Mouse (Mus musculus): ENCODE measurements around the gene Agap3. TPM values are rescaled to one million over a fixed set of nuclear protein-coding genes. Genes with fewer than 3 reads are reported as not detected.

Gene Agap3
- polyA plus RNA-seq, 1 experiment = 52.6 TPM

DNA sequence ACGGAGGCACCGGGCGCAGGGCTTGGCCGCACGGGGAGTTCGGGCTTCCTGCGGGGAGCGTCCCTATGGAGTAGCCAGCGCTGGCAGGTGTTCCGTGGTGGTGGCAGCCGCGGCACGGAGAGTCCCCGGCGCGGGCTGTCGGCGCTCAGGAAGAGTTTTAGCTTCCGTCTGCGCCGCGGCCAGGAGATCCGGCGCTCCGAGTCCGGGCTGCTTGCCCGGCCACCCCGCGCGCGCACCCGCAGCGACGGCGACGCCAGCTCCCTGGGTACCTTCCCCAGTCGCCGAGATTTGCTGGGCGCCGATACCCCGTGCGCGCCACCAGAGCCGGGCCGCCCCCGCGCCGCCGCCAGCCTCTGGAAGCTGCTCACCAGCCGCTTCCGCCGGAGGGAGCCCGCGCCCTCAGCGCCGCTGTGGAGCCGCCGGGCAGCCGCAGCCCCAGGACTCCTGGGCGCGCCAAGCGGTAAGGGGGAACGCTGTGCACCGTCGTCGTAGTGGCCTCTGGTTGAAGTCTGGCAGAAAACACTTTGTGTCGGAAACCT is 22.8 kb downstream of the Agap3 start:
- DNase-seq (ENCODE audit: low read depth) = no peak

DNA sequence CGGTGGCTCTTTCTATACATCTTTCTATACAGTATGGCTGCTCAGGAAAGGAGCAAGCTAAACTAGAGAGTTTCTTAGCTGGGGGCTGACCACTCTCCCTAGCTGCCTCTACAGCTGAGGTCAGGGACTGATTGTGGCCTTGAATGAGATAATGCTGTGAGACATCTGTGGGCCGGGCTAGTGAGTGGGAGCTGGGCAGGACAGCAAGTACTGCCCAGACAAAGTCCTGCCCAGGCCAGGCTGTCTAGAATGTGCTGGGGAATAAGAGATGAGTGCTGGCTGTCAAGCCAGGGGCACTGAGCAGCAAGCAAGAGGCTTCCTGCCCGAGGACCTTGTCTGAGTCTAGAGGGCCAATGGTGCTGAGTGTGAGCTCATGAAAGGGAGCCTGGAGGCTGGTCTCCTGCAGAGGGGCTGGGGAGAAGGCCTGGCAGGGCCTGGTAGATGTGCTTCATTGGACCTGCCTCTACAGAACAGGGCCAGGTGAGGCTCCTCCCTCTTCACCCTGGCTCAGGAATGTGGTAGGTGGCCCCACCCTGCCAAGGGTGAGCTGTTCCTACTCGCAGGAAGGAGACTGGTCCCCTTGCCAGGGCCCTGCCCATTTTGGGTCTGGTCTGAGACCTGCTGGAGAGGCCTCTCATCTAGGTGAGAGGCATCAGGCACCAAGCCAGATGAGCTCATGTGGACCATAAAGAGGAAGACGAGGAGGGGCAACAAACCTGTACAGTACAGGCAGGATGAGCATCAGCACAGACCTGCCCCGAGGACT is 23.7 kb downstream of the Agap3 start:
- DNase-seq (ENCODE audit: low read depth) = peak; percentile 98

- DNase-seq (ENCODE audit: low read depth) = no peak
Measured at GRCm38 (mm10) chr5:24477909-24478308, 25.9 kb downstream of the Agap3 start.

- DNase-seq (ENCODE audit: low read depth) = no peak
Measured at GRCm38 (mm10) chr5:24481647-24482046, 29.7 kb downstream of the Agap3 start.

GRCm38 (mm10) chr5:24482247-24483079 is 30.5 kb downstream of the Agap3 start:
- no peak for DNase-seq (ENCODE audit: low read depth)

DNA sequence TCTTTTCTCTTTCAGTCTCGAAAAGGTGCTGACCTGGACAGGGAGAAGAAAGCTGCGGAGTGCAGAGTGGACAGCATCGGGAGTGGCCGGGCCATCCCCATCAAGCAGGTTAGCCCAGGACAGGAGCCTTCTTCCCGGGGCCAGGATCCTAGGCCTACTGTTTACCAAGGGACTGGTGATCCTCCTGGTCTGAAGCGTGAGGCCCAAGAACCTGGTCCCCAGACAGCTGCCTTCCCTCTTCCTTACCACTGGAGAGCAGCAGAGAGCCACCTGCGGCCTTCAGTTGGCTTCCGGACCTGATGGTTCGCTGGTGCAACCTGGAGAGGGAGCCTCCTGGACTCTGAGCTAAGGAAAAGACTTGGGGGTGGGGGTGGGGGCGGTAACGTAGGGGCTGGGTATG is 31.3 kb downstream of the Agap3 start:
- DNase-seq (ENCODE audit: low read depth) = no peak

DNA sequence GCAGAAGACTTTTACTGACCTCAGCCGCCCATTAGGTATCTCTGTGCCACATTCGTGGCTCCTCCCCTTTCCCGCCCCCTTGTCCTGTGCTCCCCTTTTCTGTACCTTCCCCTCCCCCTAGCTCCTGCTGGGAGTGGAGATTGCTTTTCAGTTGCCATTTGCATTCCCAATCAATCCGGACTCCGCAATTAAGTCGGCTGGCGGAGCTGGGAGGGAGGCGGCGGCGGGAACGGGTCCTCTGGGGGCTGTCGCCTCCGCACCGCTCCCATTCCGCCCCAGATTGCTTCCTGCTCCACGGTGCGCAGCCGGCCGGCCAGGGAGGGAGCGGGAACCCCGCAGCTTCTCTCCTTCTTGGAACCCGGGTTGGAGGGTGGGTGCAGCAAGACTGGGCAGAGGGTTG is 33.0 kb downstream of the Agap3 start:
- no peak for DNase-seq (ENCODE audit: low read depth)

- DNase-seq (ENCODE audit: low read depth) = no peak
Measured at GRCm38 (mm10) chr5:24486097-24486496, 34.1 kb downstream of the Agap3 start.

- DNase-seq (ENCODE audit: low read depth) = no peak
Measured at GRCm38 (mm10) chr5:24486738-24487137, 34.8 kb downstream of the Agap3 start.

- DNase-seq (ENCODE audit: low read depth) = no peak
Measured at GRCm38 (mm10) chr5:24490413-24490920, 38.5 kb downstream of the Agap3 start.

- DNase-seq (ENCODE audit: low read depth) = no peak
Measured at GRCm38 (mm10) chr5:24492546-24493285, 40.7 kb downstream of the Agap3 start.

- DNase-seq (ENCODE audit: low read depth) = no peak
Measured at GRCm38 (mm10) chr5:24495019-24495418, 43.0 kb downstream of the Agap3 start.

GRCm38 (mm10) chr5:24496756-24497155 is 44.8 kb downstream of the Agap3 start:
- DNase-seq (ENCODE audit: low read depth) = no peak

DNA sequence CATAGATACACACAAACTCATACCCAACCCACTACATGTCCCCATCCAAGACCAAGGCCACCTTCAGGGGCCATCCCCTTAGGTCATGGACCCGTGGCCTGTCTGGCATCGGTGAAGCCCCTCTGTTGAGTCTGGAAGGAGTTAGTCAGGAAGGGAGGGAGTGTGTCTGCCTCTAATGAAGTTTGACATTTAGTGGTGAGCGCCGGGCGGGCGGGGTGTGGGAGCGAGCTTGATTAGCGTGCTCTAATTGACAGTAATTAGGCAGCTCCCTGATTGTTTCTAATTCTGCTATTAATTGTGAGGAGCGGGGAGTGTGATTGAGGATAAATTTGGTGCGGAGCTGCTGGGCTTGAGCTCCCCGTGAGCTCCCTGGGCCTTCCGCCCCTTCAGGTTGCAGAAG is 45.5 kb downstream of the Agap3 start:
- DNase-seq (ENCODE audit: low read depth) = no peak

DNA sequence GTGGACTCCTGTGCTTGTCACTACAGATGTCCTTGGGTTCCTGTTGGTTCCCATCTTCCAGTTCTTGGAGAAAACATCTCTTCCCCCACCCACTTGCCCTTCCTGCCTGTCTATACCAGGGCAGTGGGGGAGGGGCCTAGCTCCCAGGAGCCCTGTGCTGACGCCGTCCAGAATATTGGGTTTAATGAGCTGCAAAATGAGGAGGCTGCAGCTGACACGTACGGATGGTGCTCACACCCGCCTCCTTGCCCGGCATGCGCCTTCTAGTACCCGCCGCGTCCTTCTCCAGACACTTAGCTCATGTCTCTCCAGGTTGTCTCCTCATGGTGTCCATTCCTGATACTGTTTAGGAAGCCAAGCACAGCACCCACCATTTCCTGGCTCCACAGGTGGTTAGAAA is 47.1 kb downstream of the Agap3 start:
- DNase-seq (ENCODE audit: low read depth) = no peak

DNA sequence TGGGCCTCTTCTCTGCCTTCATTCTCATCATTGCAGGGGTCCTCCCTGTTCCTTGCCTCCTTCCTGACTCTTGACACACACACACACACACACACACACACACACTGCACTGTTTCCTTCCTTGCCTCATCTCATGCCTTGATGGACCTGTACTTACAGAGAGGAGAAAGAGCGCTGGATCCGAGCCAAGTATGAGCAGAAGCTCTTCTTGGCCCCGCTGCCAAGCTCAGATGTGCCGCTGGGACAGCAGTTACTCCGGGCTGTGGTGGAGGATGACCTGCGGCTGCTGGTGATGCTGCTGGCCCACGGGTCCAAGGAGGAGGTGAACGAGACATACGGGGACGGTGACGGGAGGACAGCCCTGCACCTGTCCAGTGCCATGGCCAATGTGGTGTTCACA is 48.9 kb downstream of the Agap3 start:
- DNase-seq (ENCODE audit: low read depth) = no peak

- no peak for DNase-seq (ENCODE audit: low read depth)
Measured at GRCm38 (mm10) chr5:24502786-24503185, 50.8 kb downstream of the Agap3 start.

DNA sequence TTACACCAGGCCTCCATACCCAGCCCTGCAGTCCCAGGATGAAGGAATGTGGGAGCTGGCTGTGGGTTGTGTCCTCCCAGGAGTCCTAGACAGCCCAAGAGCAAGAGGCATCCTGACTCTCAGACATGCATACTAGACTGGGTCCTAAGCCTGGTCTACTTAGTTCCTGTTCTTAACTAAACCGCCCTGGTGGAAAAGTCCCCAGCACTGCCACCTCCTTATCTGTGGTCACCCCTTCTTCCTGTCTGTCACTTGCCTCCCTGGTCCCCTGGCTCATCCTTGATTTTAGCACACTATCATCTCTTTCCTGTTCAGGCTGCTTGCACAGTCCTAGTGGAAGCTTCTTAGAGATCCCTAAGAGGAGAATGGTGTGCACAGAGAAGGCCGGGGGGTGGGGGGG is 53.5 kb downstream of the Agap3 start:
- DNase-seq (ENCODE audit: low read depth) = no peak

- no peak for DNase-seq (ENCODE audit: low read depth)
Measured at GRCm38 (mm10) chr5:24508406-24508805, 56.4 kb downstream of the Agap3 start.

GRCm38 (mm10) chr5:24510635-24511034 is 58.7 kb downstream of the Agap3 start:
- no peak for DNase-seq (ENCODE audit: low read depth)

DNA sequence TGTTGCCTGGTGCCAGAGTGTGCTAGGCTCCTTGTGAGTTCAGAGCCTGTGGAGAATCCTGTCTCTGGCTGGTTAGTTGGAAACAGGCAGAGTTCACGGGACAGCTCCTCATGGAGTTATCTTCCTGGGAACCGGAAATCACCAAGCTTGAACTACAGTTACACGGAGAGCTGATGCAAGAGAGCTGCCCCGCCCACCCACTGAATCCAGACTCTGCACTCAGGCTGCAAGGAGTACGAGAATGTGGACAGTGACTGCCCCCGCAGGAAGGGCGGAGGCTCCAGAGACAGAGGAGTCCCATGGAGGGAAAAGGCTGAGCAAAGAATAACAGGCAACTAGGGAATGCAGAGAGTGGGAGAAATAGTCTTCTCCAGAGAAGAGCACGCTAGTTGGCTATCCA is 60.3 kb downstream of the Agap3 start:
- DNase-seq (ENCODE audit: low read depth) = no peak

- DNase-seq (ENCODE audit: low read depth) = no peak
Measured at GRCm38 (mm10) chr5:24521366-24521765, 69.4 kb downstream of the Agap3 start.

Measured in gonadal fat pad, adult 2 months (tissue).